Mouse (Mus musculus): ENCODE data around the gene Mdga2.

- TF ChIP-seq CTCF (IDR thresholded peaks at IDR 0.05; ENCODE audit: low read depth, low read length) (no peak), GATA1 (IDR thresholded peaks at IDR 0.05; ENCODE audit: borderline replicate concordance, low read length) (no peak), POLR2AphosphoS5 (IDR thresholded peaks at IDR 0.05; ENCODE audit: insufficient replicate concordance, low read depth, low read length) (no peak), TAL1 (conservative IDR thresholded peaks at IDR 0.05; ENCODE audit: low read depth, low read length) (no peak)
These were observed 466.7 kb downstream of the Mdga2 start for GRCm38 (mm10) chr12:66755653-66756052.
